Mouse (Mus musculus) midbrain, embryonic 14.5 days (tissue): ENCODE data around the gene Hhipl1. TPM values are rescaled to one million over a fixed set of nuclear protein-coding genes. Genes with fewer than 3 reads are reported as not detected.

Experiments
- ATAC-seq: fragments of 200-750 bp; cut with Nextera tagmentation; 2 replicates; pipeline ENCODE4 v1.8.0; 2017; ENCODE audit warnings: moderate number of reproducible peaks, moderate library complexity; ENCODE audit not compliant: low FRiP score, low TSS enrichment
- DNase-seq: peaks from one replicate; pipeline ENCODE4 v3.0.0-alpha.2; 2015
- H3K27ac ChIP-seq: fragments of 300-500 bp; sonication (generic); replicated peaks from 2 replicates; pipeline ENCODE4 v1.5.1; 2014; ENCODE audit warnings: mild to moderate bottlenecking, low read depth, low read length, moderate library complexity
- H3K27me3 ChIP-seq: fragments of 300-500 bp; sonication (generic); 2 replicates; pipeline ENCODE4 v1.6.1; 2014; ENCODE audit warnings: low read length, control low read depth, mixed read lengths; ENCODE audit not compliant: control insufficient read depth, insufficient read depth
- H3K36me3 ChIP-seq: fragments of 300-500 bp; sonication (generic); 2 replicates; pipeline ENCODE4 v1.6.1; 2014; ENCODE audit warnings: low read length, control low read depth; ENCODE audit not compliant: control insufficient read depth, insufficient read depth
- H3K4me1 ChIP-seq: fragments of 300-500 bp; sonication (generic); 2 replicates; pipeline ENCODE4 v1.6.1; 2014; ENCODE audit warnings: mild to moderate bottlenecking, antibody characterized with exemption, low read length, control low read depth; ENCODE audit not compliant: control insufficient read depth, insufficient read depth
- H3K4me2 ChIP-seq: fragments of 300-500 bp; sonication (generic); 2 replicates; pipeline ENCODE4 v1.6.1; 2014; ENCODE audit warnings: mild to moderate bottlenecking, low read length, moderate library complexity
- H3K4me3 ChIP-seq: fragments of 300-500 bp; sonication (generic); replicated peaks from 2 replicates; pipeline ENCODE4 v1.5.1; 2014; ENCODE audit warnings: low read depth, low read length
- H3K9ac ChIP-seq: fragments of 300-500 bp; sonication (generic); replicated peaks from 2 replicates; pipeline ENCODE4 v1.6.1; 2014; ENCODE audit warnings: mild to moderate bottlenecking, low read length, moderate library complexity
- H3K9me3 ChIP-seq: fragments of 300-500 bp; sonication (generic); 2 replicates; pipeline ENCODE4 v1.6.1; 2016; ENCODE audit warnings: low read length, control low read depth, mixed read lengths; ENCODE audit not compliant: control insufficient read depth
- WGBS: fragments of 180-500 bp; shearing (Covaris S2); extraction: QIAGEN DNeasy Blood & Tissue Kit; methylation state at CpG from one replicate; pipeline ENCODE4 v1.1.7; 2014; 5-methylcytosine and 5-hydroxymethylcytosine counted together
- polyA plus RNA-seq: library from polyadenylated mRNA; unstranded; fragments of >200 nt; fragmentation: Nextera tagmentation; extraction: Ambion mirVana; gene quantifications from 2 replicates; pipeline ENCODE4 v1.2.1, GENCODE M21; 2014

Gene Hhipl1
- polyA plus RNA-seq, 1 experiment from 2014 or later: 1.6 TPM

- ATAC-seq (no peak), DNase-seq (no peak)
- Histone ChIP-seq H3K9ac (no peak overlapping the region), H3K27me3 (no peaks in the 10 kb centered on the region), H3K4me3 (no peak overlapping the region), H3K4me2 (no peak overlapping the region), H3K9me3 (no peaks in the 10 kb centered on the region), H3K27ac (no peak overlapping the region), H3K36me3 (no peaks in the 10 kb centered on the region), H3K4me1 (peaks cover 17% of the 10 kb centered on the region)
- WGBS: 95% methylated on average over 8 of the region's 8 CpGs
These were observed 19.1 kb upstream of the Hhipl1 start for GRCm38 (mm10) chr12:108287011-108287410.

- 83% methylated on average over 19 of the region's 19 CpGs for WGBS
- Histone ChIP-seq H3K9me3 (no peaks in the 10 kb centered on the region), H3K27me3 (no peaks in the 10 kb centered on the region), H3K4me3 (no peak overlapping the region), H3K4me1 (peaks cover 24% of the 10 kb centered on the region), H3K9ac (no peak overlapping the region), H3K4me2 (no peak overlapping the region), H3K27ac (no peak overlapping the region), H3K36me3 (no peaks in the 10 kb centered on the region)
- DNase-seq: no peak
- ATAC-seq: no peak
These were observed 17.8 kb upstream of the Hhipl1 start for GRCm38 (mm10) chr12:108288127-108288880.

DNA sequence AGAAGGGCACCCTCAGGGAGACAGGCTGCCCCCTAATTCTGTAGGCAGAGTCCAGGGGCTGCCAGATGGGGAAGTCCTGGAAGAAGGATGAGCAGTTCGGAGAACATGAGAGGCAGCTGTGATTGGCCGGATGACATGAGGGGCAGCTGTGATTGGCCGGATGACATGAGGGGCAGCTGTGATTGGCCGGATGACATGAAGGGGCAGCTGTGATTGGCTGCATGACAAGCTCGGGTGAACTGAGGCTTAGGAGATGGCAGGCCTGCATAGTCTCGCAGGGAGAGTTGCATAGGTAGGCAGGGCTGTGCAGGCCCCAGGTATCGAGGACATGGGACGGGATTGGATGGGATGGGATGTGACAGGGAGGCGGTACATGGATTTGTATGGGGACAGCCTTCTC is 13.7 kb upstream of the Hhipl1 start:
- Histone ChIP-seq H3K9me3 (no peaks in the 10 kb centered on the region), H3K4me3 (no peak overlapping the region), H3K36me3 (no peaks in the 10 kb centered on the region), H3K27me3 (no peaks in the 10 kb centered on the region), H3K4me2 (peak overlapping the region; percentile 48), H3K9ac (no peak overlapping the region), H3K4me1 (peaks cover 7% of the 10 kb centered on the region), H3K27ac (no peak overlapping the region)
- ATAC-seq (peak; percentile 88), DNase-seq (peak; percentile 76)
- 9% methylated on average over 9 of the region's 9 CpGs for WGBS

- ATAC-seq: peak; percentile 48; the same call in 1 of the 2 replicates
- H3K27me3 ChIP-seq: no peaks in the 10 kb centered on the region
- H3K27ac ChIP-seq: peak overlapping the region; percentile 45; the same call in 1 of the 2 replicates
- H3K4me2 ChIP-seq: peak overlapping the region; percentile 48
- H3K36me3 ChIP-seq: no peaks in the 10 kb centered on the region
- H3K4me3 ChIP-seq: no peak overlapping the region
- H3K9me3 ChIP-seq: no peaks in the 10 kb centered on the region
- peaks cover 7% of the 10 kb centered on the region for H3K4me1 ChIP-seq
- 3% methylated on average over 8 of the region's 8 CpGs for WGBS
- H3K9ac ChIP-seq: no peak overlapping the region
- peak; percentile 89 for DNase-seq
These were observed 13.1 kb upstream of the Hhipl1 start for GRCm38 (mm10) chr12:108292957-108293356.

GRCm38 (mm10) chr12:108294620-108295019 is 11.4 kb upstream of the Hhipl1 start:
- H3K27me3 ChIP-seq: no peaks in the 10 kb centered on the region
- no peak overlapping the region for H3K4me3 ChIP-seq
- H3K9me3 ChIP-seq: no peaks in the 10 kb centered on the region
- peaks cover 7% of the 10 kb centered on the region for H3K4me1 ChIP-seq
- ATAC-seq (no peak), DNase-seq (no peak)
- H3K36me3 ChIP-seq: no peaks in the 10 kb centered on the region
- H3K27ac ChIP-seq: no peak overlapping the region
- H3K4me2 ChIP-seq: no peak overlapping the region
- no peak overlapping the region for H3K9ac ChIP-seq
- WGBS: 78% methylated on average over 3 of the region's 3 CpGs

- no peaks in the 10 kb centered on the region for H3K9me3 ChIP-seq
- H3K4me1 ChIP-seq: peaks cover 7% of the 10 kb centered on the region
- H3K36me3 ChIP-seq: no peaks in the 10 kb centered on the region
- H3K27me3 ChIP-seq: no peaks in the 10 kb centered on the region
- no peak overlapping the region for H3K4me3 ChIP-seq
- H3K27ac ChIP-seq: no peak overlapping the region
- no peak overlapping the region for H3K4me2 ChIP-seq
- no peak overlapping the region for H3K9ac ChIP-seq
- 85% methylated on average over 6 of the region's 6 CpGs for WGBS
- DNase-seq (no peak), ATAC-seq (no peak)
These were observed 9.0 kb upstream of the Hhipl1 start for GRCm38 (mm10) chr12:108297033-108297432.

- WGBS: 88% methylated on average over 6 of the region's 6 CpGs
- Histone ChIP-seq H3K4me3 (no peak overlapping the region), H3K27me3 (no peaks in the 10 kb centered on the region), H3K9me3 (no peaks in the 10 kb centered on the region), H3K36me3 (no peaks in the 10 kb centered on the region), H3K27ac (no peak overlapping the region), H3K4me1 (no peaks in the 10 kb centered on the region), H3K4me2 (no peak overlapping the region), H3K9ac (no peak overlapping the region)
- DNase-seq: no peak
- no peak for ATAC-seq
These were observed 5.1 kb upstream of the Hhipl1 start for GRCm38 (mm10) chr12:108301006-108301405.

- no peak overlapping the region for H3K27ac ChIP-seq
- no peaks in the 10 kb centered on the region for H3K4me1 ChIP-seq
- H3K9me3 ChIP-seq: no peaks in the 10 kb centered on the region
- no peak overlapping the region for H3K4me2 ChIP-seq
- no peaks in the 10 kb centered on the region for H3K27me3 ChIP-seq
- ATAC-seq (no peak), DNase-seq (no peak)
- H3K4me3 ChIP-seq: no peak overlapping the region
- 67% methylated on average over 6 of the region's 6 CpGs for WGBS
- no peaks in the 10 kb centered on the region for H3K36me3 ChIP-seq
- H3K9ac ChIP-seq: no peak overlapping the region
These were observed 2.2 kb upstream of the Hhipl1 start for GRCm38 (mm10) chr12:108303778-108304365.

DNA sequence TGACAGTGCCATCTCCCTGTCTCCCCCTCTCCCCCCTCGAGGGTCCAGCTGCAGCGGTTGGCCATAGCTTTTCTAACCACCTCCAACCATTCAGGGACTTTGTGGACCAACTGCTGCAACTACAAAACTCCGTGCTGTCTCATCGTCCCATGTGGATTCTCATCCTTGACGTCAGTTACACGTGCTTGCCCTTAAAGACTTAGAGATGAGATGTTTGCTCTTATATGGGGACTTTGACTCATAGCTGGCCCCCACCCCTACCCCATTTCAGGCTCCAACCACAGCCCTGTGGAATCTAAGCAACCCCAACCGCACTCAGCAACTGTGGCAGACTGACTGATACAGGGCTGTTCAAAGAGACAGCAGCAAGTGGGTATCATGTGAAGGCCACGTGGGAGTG is 898 bp upstream of the Hhipl1 start:
- H3K4me1 ChIP-seq: no peaks in the 10 kb centered on the region
- no peak overlapping the region for H3K4me3 ChIP-seq
- no peak overlapping the region for H3K27ac ChIP-seq
- H3K27me3 ChIP-seq: no peaks in the 10 kb centered on the region
- no peak overlapping the region for H3K9ac ChIP-seq
- H3K9me3 ChIP-seq: no peaks in the 10 kb centered on the region
- DNase-seq: no peak
- no peak for ATAC-seq
- no peak overlapping the region for H3K4me2 ChIP-seq
- no peaks in the 10 kb centered on the region for H3K36me3 ChIP-seq
- WGBS: 78% methylated on average over 8 of the region's 8 CpGs
